Mouse (Mus musculus): ENCODE results near the gene Cox7b2. TPM values are rescaled to one million over a fixed set of nuclear protein-coding genes. Genes with fewer than 3 reads are reported as not detected.
"Not testable (repeated sequence)": the region's sequence is repeated elsewhere in the genome, so short reads cannot be mapped to it uniquely, and the experiment has no call there.

Gene Cox7b2
- 0.36 and 0.46 TPM in 2 replicates for polyA plus RNA-seq (2015; fragmentation: Nextera tagmentation; extraction: Ambion mirVana)

GRCm38 (mm10) chr5:71548079-71548478 lies at the start of gene Cox7b2:
Cox7b2 (minus strand) TSS chr5:71548205.
- 93% methylated on average over 10 of the region's 10 CpGs for WGBS
- Histone ChIP-seq H3K4me1 (no peaks in the 10 kb centered on the region), H3K27me3 (replicated peaks) (no peaks in the 10 kb centered on the region), H3K27ac (no peak within 1 kb of the TSS), H3K9ac (no peak within 1 kb of the TSS), H3K4me3 (no peak within 1 kb of the TSS), H3K9me3 (no peaks in the 10 kb centered on the region), H3K36me3 (replicated peaks) (no peaks in the 10 kb centered on the region), H3K4me2 (no peak within 1 kb of the TSS)
- ATAC-seq (replicated peaks) = no peak

GRCm38 (mm10) chr5:71595321-71595720 lies 47.3 kb upstream of the Cox7b2 start:
- Histone ChIP-seq H3K4me3 (no peak overlapping the region), H3K9me3 (no peaks in the 10 kb centered on the region), H3K4me1 (no peaks in the 10 kb centered on the region), H3K27ac (no peak overlapping the region), H3K4me2 (no peak overlapping the region), H3K36me3 (replicated peaks) (no peaks in the 10 kb centered on the region), H3K27me3 (replicated peaks) (no peaks in the 10 kb centered on the region), H3K9ac (no peak overlapping the region)
- WGBS = 76% methylated on average over 2 of the region's 2 CpGs
- no peak for ATAC-seq (replicated peaks)

GRCm38 (mm10) chr5:71593745-71594255 lies 45.8 kb upstream of the Cox7b2 start:
- no peaks in the 10 kb centered on the region for H3K27me3 ChIP-seq (replicated peaks)
- H3K9me3 ChIP-seq = no peaks in the 10 kb centered on the region
- WGBS = 92% methylated on average over 2 of the region's 2 CpGs
- no peaks in the 10 kb centered on the region for H3K4me1 ChIP-seq
- no peak overlapping the region for H3K27ac ChIP-seq
- no peak overlapping the region for H3K4me3 ChIP-seq
- ATAC-seq (replicated peaks) = no peak
- H3K4me2 ChIP-seq = no peak overlapping the region
- H3K36me3 ChIP-seq (replicated peaks) = no peaks in the 10 kb centered on the region
- H3K9ac ChIP-seq = no peak overlapping the region

- Histone ChIP-seq H3K4me1 (no peaks in the 10 kb centered on the region), H3K9ac (no peak overlapping the region), H3K9me3 (no peaks in the 10 kb centered on the region), H3K4me3 (no peak overlapping the region), H3K36me3 (replicated peaks) (no peaks in the 10 kb centered on the region), H3K27me3 (replicated peaks) (no peaks in the 10 kb centered on the region), H3K4me2 (no peak overlapping the region), H3K27ac (no peak overlapping the region)
- 79% methylated on average over 9 of the region's 9 CpGs for WGBS
- no peak for ATAC-seq (replicated peaks)
Observed at GRCm38 (mm10) chr5:71571646-71572237, 23.7 kb upstream of the Cox7b2 start.

GRCm38 (mm10) chr5:71545554-71545953 lies 2.5 kb downstream of the Cox7b2 start:
- H3K9ac ChIP-seq = no peak overlapping the region
- H3K4me2 ChIP-seq = no peak overlapping the region
- no peaks in the 10 kb centered on the region for H3K4me1 ChIP-seq
- no peaks in the 10 kb centered on the region for H3K27me3 ChIP-seq (replicated peaks)
- no peak overlapping the region for H3K4me3 ChIP-seq
- no peak for ATAC-seq (replicated peaks)
- no peaks in the 10 kb centered on the region for H3K36me3 ChIP-seq (replicated peaks)
- H3K27ac ChIP-seq = no peak overlapping the region
- no peaks in the 10 kb centered on the region for H3K9me3 ChIP-seq

- WGBS = 84% methylated on average over 10 of the region's 15 CpGs
Observed at GRCm38 (mm10) chr5:71525486-71525885, 22.5 kb downstream of the Cox7b2 start.

GRCm38 (mm10) chr5:71502058-71502678 lies 45.8 kb downstream of the Cox7b2 start:
- WGBS = 22% methylated on average over 6 of the region's 6 CpGs
- Histone ChIP-seq H3K4me2 (no peak overlapping the region), H3K4me3 (no peak overlapping the region), H3K4me1 (no peaks in the 10 kb centered on the region), H3K9me3 (no peaks in the 10 kb centered on the region), H3K36me3 (replicated peaks) (no peaks in the 10 kb centered on the region), H3K9ac (no peak overlapping the region), H3K27me3 (replicated peaks) (no peaks in the 10 kb centered on the region), H3K27ac (no peak overlapping the region)
- peak; percentile 72; the same call in 1 of the 2 replicates for ATAC-seq (replicated peaks)

More at GRCm38 (mm10) chr5:71525486-71525885, 22.5 kb downstream of the Cox7b2 start:
- not testable (repeated sequence) for H3K9me3 ChIP-seq; ATAC-seq (replicated peaks); H3K27ac ChIP-seq; H3K4me2 ChIP-seq; H3K4me1 ChIP-seq; H3K36me3 ChIP-seq (replicated peaks); H3K27me3 ChIP-seq (replicated peaks); H3K4me3 ChIP-seq; H3K9ac ChIP-seq

- Histone ChIP-seq H3K27me3 (replicated peaks) (no peaks in the 10 kb centered on the region), H3K27ac (no peak overlapping the region), H3K9me3 (no peaks in the 10 kb centered on the region), H3K36me3 (replicated peaks) (no peaks in the 10 kb centered on the region), H3K4me3 (no peak overlapping the region), H3K4me2 (no peak overlapping the region), H3K9ac (no peak overlapping the region), H3K4me1 (no peaks in the 10 kb centered on the region)
- WGBS = 48% methylated on average over 5 of the region's 5 CpGs
- ATAC-seq (replicated peaks) = no peak
Observed at GRCm38 (mm10) chr5:71495621-71496020, 52.4 kb downstream of the Cox7b2 start.

- ATAC-seq (replicated peaks) = no peak; the same call in 1 of the 2 replicates
- Histone ChIP-seq H3K9me3 (no peaks in the 10 kb centered on the region), H3K27ac (no peak overlapping the region), H3K9ac (no peak overlapping the region), H3K4me2 (no peak overlapping the region), H3K4me1 (no peaks in the 10 kb centered on the region), H3K4me3 (no peak overlapping the region), H3K36me3 (replicated peaks) (no peaks in the 10 kb centered on the region), H3K27me3 (replicated peaks) (no peaks in the 10 kb centered on the region)
- 56% methylated on average over 3 of the region's 3 CpGs for WGBS
Observed at GRCm38 (mm10) chr5:71456957-71457356, 91.0 kb downstream of the Cox7b2 start.

GRCm38 (mm10) chr5:71440174-71440573 lies 107.8 kb downstream of the Cox7b2 start:
- Histone ChIP-seq H3K9me3 (no peaks in the 10 kb centered on the region), H3K4me3 (no peak overlapping the region), H3K27me3 (replicated peaks) (no peaks in the 10 kb centered on the region), H3K4me1 (0 out of 2 replicates have a peak, but pooled peaks cover 2% of the 10 kb centered on the region), H3K27ac (no peak overlapping the region), H3K36me3 (replicated peaks) (no peaks in the 10 kb centered on the region), H3K4me2 (no peak overlapping the region), H3K9ac (no peak overlapping the region)
- 55% methylated on average over 6 of the region's 6 CpGs for WGBS
- ATAC-seq (replicated peaks) = peak; percentile 71; the same call in 1 of the 2 replicates
